ENCODE assay signal across 18 mouse cellular contexts in the genomic region with DNA sequence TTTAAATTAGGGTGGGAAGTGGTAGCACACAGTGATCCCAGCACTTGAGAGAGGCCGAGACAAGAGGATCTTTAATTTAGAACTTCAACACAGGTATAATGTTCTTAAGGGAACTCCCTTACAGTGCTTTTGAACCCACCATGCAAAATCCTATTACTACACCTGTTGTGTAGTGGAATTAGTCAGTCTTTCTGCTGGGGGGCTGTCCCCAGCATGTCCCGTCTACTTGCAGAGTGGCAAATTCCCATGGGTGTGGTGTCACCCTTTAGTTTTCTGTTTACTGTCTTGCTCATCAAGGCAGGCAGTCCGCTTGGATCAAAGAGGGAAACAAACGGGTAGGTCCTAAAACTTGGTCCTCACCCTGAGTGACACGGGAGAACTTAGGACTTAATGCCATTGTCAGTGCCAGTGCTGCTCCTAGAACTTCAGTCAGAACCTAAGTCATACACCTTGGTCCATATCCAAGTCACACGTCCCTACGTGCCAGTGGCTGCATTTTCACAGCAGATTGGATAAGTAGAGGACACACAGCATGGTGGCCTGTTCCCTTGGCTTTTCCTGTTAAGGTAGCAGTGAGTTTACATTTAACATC.
"Had no signal": no experiment of that assay in that cellular context is flagged by ENCODE, and none has a peak within 500 bp of the region (broad histone marks: within the 10 kb centered on the region; RNA-seq: fewer than 3 reads in every experiment).

No protein-coding gene starts in this region.

- DNase-seq: kidney, adult 18-20 months; kidney, adult 9 months; kidney, postnatal 14 days; liver, embryonic 13.5 days; lung, adult 2 months; right cerebral cortex, adult 18-20 months; right cerebral cortex, postnatal 14 days; right cerebral cortex, postnatal 4 days; thymus, adult 18-20 months; thymus, postnatal 36 days had no signal

- H3K27ac ChIP-seq: limb, embryonic 12.5 days; limb, embryonic 15.5 days; liver, embryonic 13.5 days; macrophage; midbrain, embryonic 12.5 days; midbrain, embryonic 15.5 days; neural tube, embryonic 12.5 days; neural tube, embryonic 15.5 days; stomach, postnatal 0 days had no signal

- H3K4me3 ChIP-seq: limb, embryonic 12.5 days; limb, embryonic 15.5 days; liver, embryonic 13.5 days; midbrain, embryonic 12.5 days; midbrain, embryonic 15.5 days; neural tube, embryonic 12.5 days; neural tube, embryonic 15.5 days had no signal
